Mouse (Mus musculus): ENCODE results near the gene Dnajc12.
"Not testable (repeated sequence)": the region's sequence is repeated elsewhere in the genome, so short reads cannot be mapped to it uniquely, and the experiment has no call there.

Gene Dnajc12

GRCm38 (mm10) chr10:63386444-63386843, 4.2 kb downstream of the Dnajc12 start:
- DNase-seq (ENCODE audit: low read depth), result peak; percentile 88

GRCm38 (mm10) chr10:63386991-63387390, 4.7 kb downstream of the Dnajc12 start:
- peak; percentile 36 for DNase-seq (ENCODE audit: low read depth)

- DNase-seq (ENCODE audit: low read depth), result no peak
Observed at GRCm38 (mm10) chr10:63388948-63389347, 6.7 kb downstream of the Dnajc12 start.

- DNase-seq (ENCODE audit: low read depth), result no peak
Observed at GRCm38 (mm10) chr10:63396963-63397362, 14.7 kb downstream of the Dnajc12 start.

GRCm38 (mm10) chr10:63402731-63403504, 20.7 kb downstream of the Dnajc12 start:
- no peak for DNase-seq (ENCODE audit: low read depth)

GRCm38 (mm10) chr10:63403636-63404035, 21.4 kb downstream of the Dnajc12 start:
- DNase-seq (ENCODE audit: low read depth), result no peak

GRCm38 (mm10) chr10:63410162-63410956, 28.1 kb downstream of the Dnajc12 start:
- no peak for DNase-seq (ENCODE audit: low read depth)

- not testable (repeated sequence) for DNase-seq (ENCODE audit: low read depth)
Observed at GRCm38 (mm10) chr10:63411674-63412073, 29.4 kb downstream of the Dnajc12 start.

- DNase-seq (ENCODE audit: low read depth), result no peak
Observed at GRCm38 (mm10) chr10:63412756-63413155, 30.5 kb downstream of the Dnajc12 start.

GRCm38 (mm10) chr10:63415287-63415686, 33.0 kb downstream of the Dnajc12 start:
- DNase-seq (ENCODE audit: low read depth), result no peak

GRCm38 (mm10) chr10:63415850-63416249, 33.6 kb downstream of the Dnajc12 start:
- no peak for DNase-seq (ENCODE audit: low read depth)

GRCm38 (mm10) chr10:63417061-63417460, 34.8 kb downstream of the Dnajc12 start:
- no peak for DNase-seq (ENCODE audit: low read depth)

- peak; percentile 76 for DNase-seq (ENCODE audit: low read depth)
Observed at GRCm38 (mm10) chr10:63421739-63422735, 39.8 kb downstream of the Dnajc12 start, which contains the start of gene Gm7075. TSS of gene Gm7075 (minus strand) at chr10:63421789.

GRCm38 (mm10) chr10:63422736-63422992, 40.4 kb downstream of the Dnajc12 start:
- no peak for DNase-seq (ENCODE audit: low read depth)

GRCm38 (mm10) chr10:63423591-63424474, 41.6 kb downstream of the Dnajc12 start:
- DNase-seq (ENCODE audit: low read depth), result no peak

GRCm38 (mm10) chr10:63424475-63424814, 42.2 kb downstream of the Dnajc12 start:
- DNase-seq (ENCODE audit: low read depth), result peak; percentile 79

- no peak for DNase-seq (ENCODE audit: low read depth)
Observed at GRCm38 (mm10) chr10:63427146-63427545, 44.9 kb downstream of the Dnajc12 start.

- DNase-seq (ENCODE audit: low read depth), result peak; percentile 80
Observed at GRCm38 (mm10) chr10:63428243-63429022, 46.2 kb downstream of the Dnajc12 start.

GRCm38 (mm10) chr10:63429023-63429340, 46.7 kb downstream of the Dnajc12 start:
- DNase-seq (ENCODE audit: low read depth), result no peak

GRCm38 (mm10) chr10:63429380-63429779, 47.1 kb downstream of the Dnajc12 start:
- DNase-seq (ENCODE audit: low read depth), result peak; percentile 99
